Mouse (Mus musculus): ENCODE measurements around the gene Ankrd23.

GRCm38 (mm10) chr1:36551904-36552303 is 15.2 kb upstream of the Ankrd23 start:
- TF ChIP-seq POLR2A (IDR thresholded peaks at IDR 0.05; ENCODE audit: borderline replicate concordance, low read depth, low read length) = no peak
- no peak for TF ChIP-seq CTCF (IDR thresholded peaks at IDR 0.05; ENCODE audit: low read depth, low read length)
